Mouse (Mus musculus) embryonic stem cell, embryonic (primary cell): Measurements from ENCODE around the gene Elp1.

Source experiments
- CTCF ChIA-PET, 4 experiments: fragments of 300-600 bp in 2 of 4; fragments of 350-600 bp in 2 of 4; sonication (Branson Sonifier 250); formaldehyde crosslinking; loops; one replicate each; lab custom pipeline; 2022; ENCODE audit warnings: inconsistent platforms in 2 of 4; lab: Charles Lee
- POLR2A ChIA-PET, 4 experiments: fragments of 300-600 bp in 2 of 4; fragments of 350-600 bp in 2 of 4; sonication (Branson Sonifier 250); formaldehyde crosslinking; loops; one replicate each; lab custom pipeline; 2022; ENCODE audit warnings: antibody characterized with exemption in 4 of 4, inconsistent platforms in 1 of 4; lab: Charles Lee

Gene Elp1

DNA sequence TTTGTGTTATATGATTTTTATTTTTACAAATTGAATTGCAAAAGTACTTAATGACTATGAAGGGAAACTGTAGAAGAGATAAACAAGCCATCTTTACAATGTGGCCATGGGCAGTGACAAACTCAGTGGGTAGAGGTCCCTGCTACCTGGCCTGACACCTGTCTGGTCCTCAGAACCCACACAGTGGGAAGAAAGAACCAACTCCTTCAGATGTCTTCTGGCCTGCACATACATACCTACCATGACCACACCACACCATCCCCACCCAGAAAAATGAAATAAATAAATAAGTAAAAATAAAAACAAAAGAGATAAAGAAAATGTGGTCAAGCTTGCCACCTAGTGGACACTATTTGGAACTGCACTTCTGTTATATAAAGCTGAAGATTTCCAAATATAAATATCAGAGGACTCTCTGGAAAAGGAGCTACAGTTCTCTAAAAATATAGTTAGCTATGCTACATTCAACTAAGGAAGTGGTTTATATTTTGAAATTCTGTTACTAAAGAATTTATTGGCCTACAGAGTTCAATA is 18.0 kb upstream of the Elp1 start:
- CTCF ChIA-PET: interaction anchor here (0.6 to 2.3 kb wide), 50 partner anchors 9 to 1314 kb away, joined by 3 to 16 read pairs (median 4); partner anchors contain the start of genes Elp1 (in 4 of the 4), Fam206a (in 4 of the 4), Ctnnal1 (in 1 of the 4) and Gm26657 (in 1 of the 4)
- POLR2A ChIA-PET: interaction anchor here in 3 of 4 experiments (0.8 to 3.8 kb wide), 15 partner anchors 9 to 135 kb away, joined by 3 to 23 read pairs (median 4); partner anchors contain the start of genes Elp1 (in 3 of the 3), Fam206a (in 3 of the 3) and Ctnnal1 (in 1 of the 3)

GRCm38 (mm10) chr4:56815131-56815530 is 13.0 kb upstream of the Elp1 start:
- POLR2A ChIA-PET: interaction anchor here in 3 of 4 experiments (0.6 to 4.4 kb wide), 6 partner anchors 8 to 1298 kb away, joined by 3 to 32 read pairs (median 3); partner anchors contain the start of genes Elp1 (in 2 of the 3), Fam206a (in 2 of the 3) and Ctnnal1 (in 1 of the 3)
- CTCF ChIA-PET: no interaction called here

DNA sequence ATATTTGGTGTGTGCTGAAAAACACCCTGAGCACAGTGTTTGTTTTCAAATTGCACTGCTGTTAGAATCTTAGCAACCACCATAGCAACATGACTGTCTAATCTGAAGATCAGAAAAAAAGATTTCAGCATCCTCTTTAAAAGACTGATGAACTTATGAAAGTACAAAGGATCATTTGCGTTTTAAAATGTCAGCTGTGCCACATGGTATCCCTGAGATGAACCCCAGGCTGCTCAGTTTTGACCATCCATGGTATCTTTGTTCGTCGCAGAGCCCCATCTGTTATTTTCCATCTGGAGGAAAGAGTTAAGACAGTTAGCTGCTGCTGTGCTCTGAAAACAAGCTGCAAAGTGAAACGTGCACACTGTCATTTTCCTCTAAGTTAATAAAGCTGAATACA is 10.0 kb upstream of the Elp1 start:
- ChIA-PET POLR2A (interaction anchor here in 3 of 4 experiments (0.6 to 6.1 kb wide), 5 partner anchors 10 to 73 kb away, joined by 3 to 46 read pairs (median 5); partner anchors contain the start of genes Elp1 (in 2 of the 3) and Fam206a (in 2 of the 3)), CTCF (interaction anchor here in 3 of 4 experiments (0.6 to 1.9 kb wide), 4 partner anchors 8 to 924 kb away, joined by 3 to 5 read pairs (median 4); no protein-coding TSS in a partner anchor)

GRCm38 (mm10) chr4:56811642-56812041 is 9.5 kb upstream of the Elp1 start:
- POLR2A ChIA-PET: interaction anchor here in 3 of 4 experiments (0.6 to 6.1 kb wide), 6 partner anchors 9 to 73 kb away, joined by 3 to 46 read pairs (median 6); partner anchors contain the start of genes Elp1 (in 3 of the 3) and Fam206a (in 3 of the 3)
- CTCF ChIA-PET: interaction anchor here in 2 of 4 experiments (1.2 to 1.9 kb wide), 2 partner anchors 8 to 9 kb away, joined by 4 to 5 read pairs; no protein-coding TSS in a partner anchor

DNA sequence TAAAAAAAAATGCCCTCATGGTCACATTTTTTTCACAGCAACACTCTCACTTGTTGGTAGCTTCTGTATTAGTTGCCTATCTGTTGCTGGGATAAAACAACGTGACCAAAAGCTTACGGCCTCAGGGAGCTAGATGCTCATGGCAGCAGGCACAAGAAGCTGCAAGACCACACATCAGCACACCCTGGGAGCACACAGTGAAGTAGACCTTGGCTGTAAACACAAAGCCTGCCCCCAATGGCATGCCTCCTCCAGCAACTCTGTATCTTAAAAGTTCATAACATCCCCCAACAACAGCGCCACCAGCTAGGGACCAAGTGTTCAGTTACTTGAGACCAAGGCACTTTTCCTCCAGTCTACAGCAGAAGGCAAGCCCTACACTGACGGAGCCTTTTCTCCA is 6.9 kb upstream of the Elp1 start:
- CTCF ChIA-PET: interaction anchor here (0.6 to 2.4 kb wide), 7 partner anchors 11 to 130 kb away, joined by 3 to 12 read pairs (median 3); no protein-coding TSS in a partner anchor
- POLR2A ChIA-PET: interaction anchor here in 2 of 4 experiments (0.7 to 6.1 kb wide), 12 partner anchors 6 to 345 kb away, joined by 3 to 46 read pairs (median 4); partner anchors contain the start of genes Elp1 (in 1 of the 2) and Fam206a (in 1 of the 2)

DNA sequence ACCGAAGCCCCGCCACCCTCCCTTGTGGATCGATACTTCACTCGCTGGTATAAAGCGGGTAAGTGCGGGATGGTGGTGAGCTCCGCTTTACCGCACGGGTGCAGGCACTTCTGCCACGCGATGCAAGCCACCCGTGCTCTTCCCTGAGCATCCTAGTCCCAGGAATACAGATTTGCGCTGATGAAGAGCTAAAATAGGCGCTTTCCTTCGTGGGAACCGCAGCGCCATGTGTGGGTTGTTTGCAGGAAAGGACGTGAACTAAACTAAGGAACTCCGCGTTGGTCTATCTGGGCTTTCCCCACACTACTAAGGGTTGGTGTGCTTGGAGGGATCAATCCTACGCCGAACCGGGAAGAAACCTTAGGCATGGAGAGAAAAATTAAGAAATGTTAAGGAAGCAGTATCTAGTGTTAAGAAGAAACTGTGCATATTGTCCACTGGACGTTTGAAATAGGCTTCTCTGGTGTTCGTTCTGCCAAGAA is 579 bp upstream of the Elp1 start:
- CTCF ChIA-PET: interaction anchor here (0.8 to 2.4 kb wide), 7 partner anchors 11 to 62 kb away, joined by 3 to 16 read pairs (median 6); partner anchors contain the start of gene Ctnnal1 (in 1 of the 4)
- POLR2A ChIA-PET: interaction anchor here (0.5 to 3.5 kb wide), 65 partner anchors 8 to 1867 kb away, joined by 3 to 46 read pairs (median 4); partner anchors contain the start of genes Actl7b (in 1 of the 4), Gm26657 (in 1 of the 4) and Klf4 (in 1 of the 4)

- ChIA-PET CTCF (interaction anchor here in 2 of 4 experiments (0.6 to 1.9 kb wide), 6 partner anchors 11 to 29 kb away, joined by 3 to 6 read pairs (median 4); partner anchors contain the start of genes Elp1 (in 1 of the 2) and Fam206a (in 1 of the 2)), POLR2A (interaction anchor here in 2 of 4 experiments (0.6 to 3.7 kb wide), 3 partner anchors 11 to 56 kb away, joined by 6 to 17 read pairs (median 7); partner anchors contain the start of genes Elp1 (in 2 of the 2) and Fam206a (in 2 of the 2))
Measured at GRCm38 (mm10) chr4:56791373-56791772, 10.8 kb downstream of the Elp1 start.

GRCm38 (mm10) chr4:56771065-56771464 is 31.1 kb downstream of the Elp1 start:
- POLR2A ChIA-PET: interaction anchor here in 1 of 4 experiments (1.0 to 2.1 kb wide), 5 partner anchors 15 to 126 kb away, joined by 3 to 8 read pairs (median 4); partner anchors contain the start of genes Actl7b, Elp1 and Fam206a
- CTCF ChIA-PET: no interaction called here

GRCm38 (mm10) chr4:56768913-56769312 is 33.2 kb downstream of the Elp1 start:
- ChIA-PET POLR2A (interaction anchor here in 1 of 4 experiments (0.6 kb wide), 1 partner anchor 8 kb away, joined by 7 read pairs; no protein-coding TSS in a partner anchor), CTCF (no interaction called here)

DNA sequence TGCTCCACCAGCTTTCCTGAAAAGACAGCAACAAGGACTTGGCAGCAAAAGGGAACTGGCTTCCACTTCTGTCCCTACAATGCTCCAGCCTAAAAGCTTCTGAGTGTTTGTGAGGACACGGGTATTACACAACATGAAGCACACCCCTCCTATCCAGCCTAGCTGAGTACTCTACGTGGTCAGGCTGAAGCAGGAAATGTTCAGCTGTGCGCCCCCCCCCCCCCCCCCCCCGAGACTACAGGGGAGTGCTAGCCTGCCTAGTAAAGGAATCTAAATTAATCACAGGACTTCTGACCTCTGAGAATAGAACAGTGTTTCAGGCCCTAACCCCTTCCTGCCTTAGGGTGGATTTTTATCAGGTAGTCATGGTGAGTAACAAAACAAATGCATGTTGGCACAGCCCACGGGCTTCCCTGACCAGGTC is 34.3 kb downstream of the Elp1 start:
- POLR2A ChIA-PET: interaction anchor here in 2 of 4 experiments (0.6 to 1.5 kb wide), 9 partner anchors 11 to 210 kb away, joined by 3 to 6 read pairs (median 4); no protein-coding TSS in a partner anchor
- CTCF ChIA-PET: no interaction called here

GRCm38 (mm10) chr4:56757693-56758092 is 44.4 kb downstream of the Elp1 start:
- ChIA-PET CTCF (no interaction called here), POLR2A (interaction anchor here in 1 of 4 experiments (1.5 to 2.0 kb wide), 2 partner anchors 10 to 45 kb away, joined by 5 read pairs; partner anchors contain the start of genes Elp1 and Fam206a)

DNA sequence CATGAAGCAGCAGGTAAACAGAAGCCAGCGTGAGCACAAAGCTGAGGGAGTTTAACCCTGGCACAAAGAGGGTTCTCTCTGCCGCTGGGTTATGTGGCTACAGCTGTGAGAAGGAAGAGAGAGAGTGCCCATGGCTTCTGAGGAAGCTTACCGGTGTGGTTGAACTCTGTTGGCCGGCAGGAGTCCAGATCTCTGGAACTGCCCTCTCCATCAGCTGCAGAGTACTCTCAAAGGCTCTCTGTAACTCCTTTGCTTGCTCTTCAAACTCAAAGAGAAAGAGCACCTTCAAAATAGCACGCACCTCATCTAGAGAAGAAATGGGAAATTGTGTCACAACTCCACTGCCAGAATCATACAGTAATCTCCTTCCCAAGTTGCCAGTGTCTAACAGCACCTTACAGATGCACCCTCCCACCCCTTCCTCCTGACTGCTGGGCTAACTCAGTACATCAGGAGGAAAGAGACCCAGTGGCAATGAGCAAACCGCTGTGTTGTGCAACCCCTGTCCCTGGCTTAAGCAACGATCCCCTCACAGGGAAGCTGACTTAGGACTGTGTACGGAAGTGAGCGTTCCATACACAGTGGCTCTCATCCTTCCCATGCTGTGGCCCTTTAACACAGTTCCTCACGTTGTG is 45.0 kb downstream of the Elp1 start:
- CTCF ChIA-PET: interaction anchor here in 1 of 4 experiments (0.5 kb wide), 1 partner anchor 72 kb away, joined by 11 read pairs; no protein-coding TSS in a partner anchor
- POLR2A ChIA-PET: interaction anchor here in 2 of 4 experiments (0.6 to 2.0 kb wide), 9 partner anchors 8 to 428 kb away, joined by 3 to 8 read pairs (median 5); partner anchors contain the start of genes Actl7b (in 1 of the 2), Elp1 (in 1 of the 2) and Fam206a (in 1 of the 2)

DNA sequence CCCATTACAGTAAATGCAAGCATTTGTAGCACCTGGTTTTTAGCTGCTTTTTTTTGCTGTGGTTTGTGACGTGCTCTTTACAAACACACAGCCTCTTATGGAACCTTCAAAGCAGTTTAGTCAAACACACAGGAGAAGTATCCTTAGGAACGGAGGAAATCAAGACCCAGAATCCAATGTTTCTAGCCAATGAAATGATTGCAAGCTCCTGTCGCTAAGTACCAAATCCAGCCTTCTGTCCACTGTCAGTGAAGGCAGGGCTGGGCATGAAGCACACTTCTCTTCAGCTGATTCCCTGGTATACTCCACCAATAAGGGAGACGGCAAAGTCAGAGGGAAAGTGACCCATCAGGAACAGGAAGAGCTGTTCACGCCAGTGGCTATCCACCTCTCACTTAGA is 46.1 kb downstream of the Elp1 start:
- ChIA-PET CTCF (interaction anchor here in 3 of 4 experiments (0.6 to 1.1 kb wide), 3 partner anchors 9 to 88 kb away, joined by 3 to 5 read pairs (median 4); no protein-coding TSS in a partner anchor), POLR2A (interaction anchor here in 2 of 4 experiments (0.6 to 2.0 kb wide), 11 partner anchors 8 to 1379 kb away, joined by 3 to 8 read pairs (median 4); partner anchors contain the start of genes Elp1 (in 2 of the 2), Fam206a (in 2 of the 2) and Actl7b (in 1 of the 2))

DNA sequence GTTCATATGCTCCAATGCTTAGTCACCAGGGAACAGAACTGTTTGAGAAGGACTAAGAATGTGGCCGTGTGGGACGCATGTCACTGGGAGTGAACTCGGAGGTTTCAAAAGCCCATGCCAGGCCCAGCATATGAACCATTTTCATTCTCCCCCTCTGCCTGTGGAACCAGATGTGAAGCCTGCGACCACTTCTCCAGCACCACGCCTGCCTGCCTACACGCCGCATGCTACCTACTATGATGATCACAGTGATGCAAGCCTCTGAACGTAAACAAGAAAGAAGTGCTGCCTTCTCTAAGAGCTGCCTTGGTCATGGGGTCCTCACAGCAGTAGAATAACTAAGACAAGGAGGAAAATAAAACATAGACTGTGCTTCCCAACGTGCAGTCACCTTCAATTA is 54.7 kb downstream of the Elp1 start:
- ChIA-PET CTCF (no interaction called here), POLR2A (interaction anchor here in 1 of 4 experiments (0.8 to 1.8 kb wide), 5 partner anchors 9 to 208 kb away, joined by 3 to 5 read pairs (median 4); no protein-coding TSS in a partner anchor)

- POLR2A ChIA-PET: no interaction called here
Measured at GRCm38 (mm10) chr4:56746345-56746744, 55.8 kb downstream of the Elp1 start.

GRCm38 (mm10) chr4:56743363-56744195 is 58.6 kb downstream of the Elp1 start, which contains the start of gene Actl7a:
Actl7a (plus strand) TSS chr4:56743413.
- ChIA-PET POLR2A (interaction anchor here in 1 of 4 experiments (0.8 kb wide), 1 partner anchor 31 kb away, joined by 3 read pairs; no protein-coding TSS in a partner anchor), CTCF (interaction anchor here in 1 of 4 experiments (1.9 kb wide), 1 partner anchor 18 kb away, joined by 5 read pairs; no protein-coding TSS in a partner anchor)

More at GRCm38 (mm10) chr4:56746345-56746744, 55.8 kb downstream of the Elp1 start:
- CTCF ChIA-PET: no interaction called here
